Mouse (Mus musculus) testis, postnatal 14 days (tissue): ENCODE measurements around the gene Tas2r107.
"Not testable (repeated sequence)": the region's sequence is repeated elsewhere in the genome, so short reads cannot be mapped to it uniquely, and the experiment has no call there.

Experiments used
- DNase-seq: peaks from one replicate; pipeline ENCODE4 v3.0.0; 2021; ENCODE audit warnings: low spot score

The Tas2r107 gene

GRCm38 (mm10) chr6:131660049-131660448 lies at the start of gene Tas2r107:
Tas2r107 (minus strand) TSS chr6:131660149.
- DNase-seq = no peak

- no peak for DNase-seq
These were observed 30.0 kb upstream of the Tas2r107 start, which contains the start of gene Tas2r114 for GRCm38 (mm10) chr6:131689963-131690362. Tas2r114 (minus strand) TSS chr6:131690063.

- DNase-seq = no peak
These were observed 27.4 kb upstream of the Tas2r107 start, which contains the start of gene Tas2r105 for GRCm38 (mm10) chr6:131687395-131687794. Tas2r105 (minus strand) TSS chr6:131687495.

GRCm38 (mm10) chr6:131685644-131686043 lies 25.7 kb upstream of the Tas2r107 start, which contains the start of gene Tas2r104:
Tas2r104 (minus strand) TSS chr6:131685744.
- DNase-seq = no peak

GRCm38 (mm10) chr6:131678786-131679185 lies 18.8 kb upstream of the Tas2r107 start, which contains the start of gene Tas2r106:
Tas2r106 (minus strand) TSS chr6:131678886.
- no peak for DNase-seq

GRCm38 (mm10) chr6:131630812-131631211 lies 29.1 kb downstream of the Tas2r107 start, which contains the start of gene Tas2r130:
Tas2r130 (minus strand) TSS chr6:131630912.
- no peak for DNase-seq

- not testable (repeated sequence) for DNase-seq
These were observed 50.0 kb downstream of the Tas2r107 start for GRCm38 (mm10) chr6:131609956-131610355.
